Mouse (Mus musculus) megakaryocyte, embryonic 14.5 days (primary cell): Measurements from ENCODE around the gene Methig1.

Experiments
- FLI1 ChIP-seq: IDR thresholded peaks from 2 replicates; pipeline ENCODE4 v1.6.1; 2012; ENCODE audit warnings: low read length, inconsistent platforms, mixed read lengths
- GATA1 ChIP-seq: IDR thresholded peaks from 3 replicates; pipeline ENCODE4 v1.6.1; 2012; ENCODE audit warnings: mixed read lengths, low read length, inconsistent platforms, borderline replicate concordance

GRCm38 (mm10) chr15:100423916-100424315 is 71.0 kb downstream of the Methig1 start:
- TF ChIP-seq FLI1 (no peak), GATA1 (no peak)
